Comparison of ENCODE assay signal across 11 mouse cellular contexts in the genomic region with DNA sequence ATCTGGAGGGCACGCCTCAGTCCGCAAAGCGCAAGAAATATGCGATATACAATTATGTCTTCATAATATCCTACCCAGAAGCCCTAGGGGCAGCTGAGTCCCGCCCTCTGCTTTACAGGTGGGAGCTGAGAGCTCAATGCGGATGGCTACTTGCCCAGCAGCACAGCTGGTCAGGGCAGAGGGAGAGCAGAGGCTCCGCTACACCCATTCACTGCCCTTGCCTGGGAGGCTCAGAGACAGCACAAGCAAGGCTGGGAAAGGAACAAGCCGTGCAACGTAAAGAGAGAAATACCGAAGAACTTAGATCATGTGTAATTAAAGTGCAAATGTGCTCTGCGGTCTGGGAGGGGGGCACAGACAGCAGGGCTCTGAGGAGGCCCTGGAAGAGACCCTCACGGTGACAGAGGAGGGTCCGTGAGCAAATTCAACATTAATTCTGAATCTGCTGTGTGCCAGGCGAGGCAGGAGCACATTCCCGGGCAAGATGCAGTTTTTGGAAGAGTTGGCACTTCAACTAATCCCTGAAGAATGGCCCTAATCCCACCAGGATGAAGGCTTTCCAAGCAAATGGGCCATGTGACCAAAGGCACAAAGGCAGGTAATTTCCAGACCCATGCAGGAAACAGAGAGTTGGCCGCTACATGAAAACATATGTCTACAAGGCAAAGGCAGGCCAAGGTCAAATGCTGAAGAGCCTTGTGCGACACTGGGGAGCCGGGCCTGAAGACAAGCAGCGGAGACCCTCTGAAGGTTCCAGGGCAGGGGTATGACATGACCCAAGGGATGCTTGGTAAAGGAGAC.
DNase-seq lines count a peak whose midpoint lies in the region; ATAC-seq lines count a peak whose summit lies in the region.
"Had no signal": no experiment of that assay in that cellular context is flagged by ENCODE, and none has a peak within 500 bp of the region (broad histone marks: within the 10 kb centered on the region; RNA-seq: fewer than 3 reads in every experiment).

No protein-coding gene starts in this region.

- no peak overlapping the region for H3K9ac ChIP-seq in neural tube, embryonic 13.5 days
- no peak overlapping the region for H3K9ac ChIP-seq in limb, embryonic 12.5 days (replicated peaks)
- H3K9ac ChIP-seq: intestine, embryonic 15.5 days; liver, embryonic 14.5 days had no signal

- 82% methylated on average over 19 of the region's 19 CpGs for WGBS in neural tube, embryonic 13.5 days
- 67% methylated on average over 19 of the region's 19 CpGs for WGBS in limb, embryonic 12.5 days

- H3K4me2 ChIP-seq in neural tube, embryonic 13.5 days = no peak overlapping the region
- H3K4me2 ChIP-seq in limb, embryonic 12.5 days = no peak overlapping the region
- H3K4me2 ChIP-seq: intestine, embryonic 15.5 days had no signal

- no peaks in the 10 kb centered on the region for H3K27me3 ChIP-seq in neural tube, embryonic 13.5 days
- no peaks in the 10 kb centered on the region for H3K27me3 ChIP-seq in limb, embryonic 12.5 days
- H3K27me3 ChIP-seq: intestine, embryonic 15.5 days had no signal

- peaks cover 46% of the 10 kb centered on the region for H3K4me1 ChIP-seq in neural tube, embryonic 13.5 days (replicated peaks)
- H3K4me1 ChIP-seq in limb, embryonic 12.5 days (replicated peaks) = peaks cover 63% of the 10 kb centered on the region

- no peaks in the 10 kb centered on the region for H3K36me3 ChIP-seq in neural tube, embryonic 13.5 days
- H3K36me3 ChIP-seq in limb, embryonic 12.5 days = 0 out of 2 replicates have a peak, but pooled peaks cover 9% of the 10 kb centered on the region
- H3K36me3 ChIP-seq: G1E; intestine, embryonic 15.5 days had no signal

- H3K27ac ChIP-seq in neural tube, embryonic 13.5 days (replicated peaks) = no peak overlapping the region
- H3K27ac ChIP-seq in limb, embryonic 12.5 days = peak overlapping the region; percentile 32
- H3K27ac ChIP-seq: intestine, embryonic 15.5 days; liver, embryonic 14.5 days had no signal

- peak; percentile 58 for DNase-seq in cerebellum, adult 11 months
- no peak for DNase-seq in neural tube, embryonic 10.5 days (ENCODE audit: extremely low spot score, low spot score)
- DNase-seq in adipocyte (ENCODE audit: low spot score) = no peak
- no peak for DNase-seq in right cerebral cortex, adult 18-20 months
- no peak for DNase-seq in spleen, postnatal 14 days (ENCODE audit: low spot score in 2 of 2)

- ATAC-seq in cerebellum, adult (ENCODE audit: insufficient number of reproducible peaks, low FRiP score, low TSS enrichment) = no peak
- 0 out of 2 replicates have a peak, but pooled peaks have one; percentile 25 for ATAC-seq in neural tube, embryonic 13.5 days (ENCODE audit: low read depth)
- ATAC-seq in limb, embryonic 12.5 days (ENCODE audit: insufficient number of reproducible peaks, insufficient read depth, low FRiP score, low TSS enrichment, low read depth) = no peak
- ATAC-seq: intestine, embryonic 15.5 days had no signal

- H3K4me3 ChIP-seq in neural tube, embryonic 13.5 days = no peak overlapping the region
- no peak overlapping the region for H3K4me3 ChIP-seq in limb, embryonic 12.5 days (replicated peaks)
- H3K4me3 ChIP-seq: intestine, embryonic 15.5 days had no signal

- H3K9me3 ChIP-seq in neural tube, embryonic 13.5 days = no peaks in the 10 kb centered on the region
- no peaks in the 10 kb centered on the region for H3K9me3 ChIP-seq in limb, embryonic 12.5 days
- H3K9me3 ChIP-seq: intestine, embryonic 15.5 days had no signal
